Mouse (Mus musculus) large intestine, adult 2 months (tissue): ENCODE measurements around the gene Cbx2. TPM values are rescaled to one million over a fixed set of nuclear protein-coding genes. Genes with fewer than 3 reads are reported as not detected.

Source experiments
- DNase-seq: peaks from one replicate; pipeline ENCODE4 v3.0.0-alpha.2; 2012; ENCODE audit warnings: low read depth, low spot score
- WGBS: fragments of 180-500 bp; shearing (Covaris S2); methylation state at CpG from one replicate; pipeline ENCODE4 v1.1.7; 2018; 5-methylcytosine and 5-hydroxymethylcytosine counted together
- polyA plus RNA-seq: library from polyadenylated mRNA; depleted of rRNA; stranded (reverse); fragments of >200 nt; gene quantifications from 2 replicates; pipeline ENCODE4 v1.2.3, GENCODE M21; 2012

Gene Cbx2
- polyA plus RNA-seq, 1 experiment = 3.5 TPM

DNA sequence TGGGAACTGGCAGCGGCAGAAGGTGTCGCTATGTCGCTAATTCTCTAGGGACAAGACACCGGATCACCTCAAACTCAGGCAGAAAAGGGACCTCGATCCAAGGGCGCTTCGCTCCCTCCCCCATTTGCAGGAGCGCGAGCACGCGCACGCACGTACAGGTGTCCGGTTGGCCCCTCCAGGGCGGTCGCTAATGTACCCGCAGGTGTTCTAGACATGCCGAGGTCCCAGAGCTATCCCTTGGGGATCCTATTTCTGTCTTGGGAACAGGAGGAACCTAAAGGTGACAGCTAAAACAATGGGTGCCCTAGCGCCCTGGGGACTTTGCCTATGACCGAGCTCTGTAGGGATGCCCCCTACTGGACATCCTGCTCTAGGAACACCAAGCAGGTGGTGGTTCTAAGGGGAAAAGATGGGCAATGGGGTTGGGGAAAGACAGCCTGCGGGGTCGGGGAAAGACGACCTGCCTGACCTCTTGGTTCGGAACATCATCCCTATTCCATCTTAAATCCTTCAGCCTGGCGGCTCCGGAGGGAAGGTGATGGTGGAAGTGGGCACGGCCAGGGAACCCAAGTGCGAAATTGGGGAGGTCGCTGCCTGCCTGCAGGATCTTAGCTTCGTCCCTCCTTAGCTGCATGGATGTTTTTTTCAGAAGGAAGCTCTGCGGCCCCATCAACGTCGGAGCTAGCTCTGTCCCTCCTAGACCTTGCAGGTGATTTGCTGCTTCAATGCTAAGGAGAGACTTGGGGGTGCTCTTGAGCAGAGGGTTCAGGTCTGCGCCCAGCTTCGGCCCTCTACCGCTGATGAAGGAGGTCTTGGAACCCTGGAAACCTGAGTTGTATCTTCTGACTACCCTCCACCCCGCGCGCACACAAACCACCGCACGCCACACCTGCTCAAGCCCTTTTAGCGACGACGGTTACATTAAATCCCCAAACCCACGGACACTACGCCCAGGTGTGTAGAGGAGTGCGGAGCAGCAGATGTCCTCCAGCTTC, 31.9 kb downstream of the Cbx2 start:
- WGBS = 4% methylated on average over 47 of the region's 47 CpGs
- DNase-seq = no peak

GRCm38 (mm10) chr11:119055571-119056131, 32.9 kb downstream of the Cbx2 start:
- no peak for DNase-seq
- 1% methylated on average over 32 of the region's 32 CpGs for WGBS

GRCm38 (mm10) chr11:119056301-119057211, 33.8 kb downstream of the Cbx2 start:
- WGBS = 1% methylated on average over 64 of the region's 65 CpGs
- no peak for DNase-seq

DNA sequence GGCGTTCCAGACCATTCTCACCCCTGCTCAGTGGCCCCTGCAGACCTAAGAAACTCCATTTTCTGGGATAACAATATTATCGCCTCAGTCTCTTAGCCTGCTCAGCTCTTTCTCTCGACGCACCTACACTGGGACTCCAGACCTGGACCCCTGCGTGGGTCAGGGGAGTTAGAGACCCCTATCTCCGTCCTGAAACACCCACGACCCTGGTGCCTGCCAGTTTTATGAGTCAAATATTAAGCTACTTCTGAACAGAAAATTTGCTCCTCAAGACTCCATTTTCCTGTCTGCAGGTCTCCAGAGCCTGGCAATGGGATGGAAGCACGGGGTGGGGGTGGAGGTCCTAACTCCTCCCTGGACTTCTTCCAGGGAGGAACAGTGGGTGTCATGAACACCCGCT, 34.5 kb downstream of the Cbx2 start:
- 16% methylated on average over 9 of the region's 9 CpGs for WGBS

GRCm38 (mm10) chr11:119058041-119058995, 35.6 kb downstream of the Cbx2 start:
- DNase-seq = no peak
- WGBS = 2% methylated on average over 58 of the region's 58 CpGs

More for the DNA sequence above, 34.5 kb downstream of the Cbx2 start:
- no peak for DNase-seq

DNA sequence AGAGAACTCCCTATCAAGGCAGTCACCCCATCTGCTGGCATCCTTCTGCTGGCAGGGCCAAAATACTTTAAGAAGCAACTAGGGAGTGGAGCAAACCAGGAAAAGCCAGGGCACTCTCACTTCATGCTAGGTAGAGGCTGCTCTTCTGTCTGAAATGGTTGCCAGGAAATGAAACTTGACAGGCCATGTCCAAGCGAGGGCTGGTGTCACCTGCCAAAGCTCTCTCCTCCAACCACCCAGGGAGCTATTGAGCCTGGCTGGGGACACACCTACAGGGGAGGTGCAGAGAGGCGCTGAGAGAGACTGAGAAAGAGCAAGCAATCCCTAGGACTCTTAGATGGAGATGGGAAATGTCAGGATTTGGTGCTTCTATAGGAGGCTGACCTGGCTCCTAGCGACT, 36.5 kb downstream of the Cbx2 start:
- DNase-seq = no peak
- 29% methylated on average over 3 of the region's 3 CpGs for WGBS

DNA sequence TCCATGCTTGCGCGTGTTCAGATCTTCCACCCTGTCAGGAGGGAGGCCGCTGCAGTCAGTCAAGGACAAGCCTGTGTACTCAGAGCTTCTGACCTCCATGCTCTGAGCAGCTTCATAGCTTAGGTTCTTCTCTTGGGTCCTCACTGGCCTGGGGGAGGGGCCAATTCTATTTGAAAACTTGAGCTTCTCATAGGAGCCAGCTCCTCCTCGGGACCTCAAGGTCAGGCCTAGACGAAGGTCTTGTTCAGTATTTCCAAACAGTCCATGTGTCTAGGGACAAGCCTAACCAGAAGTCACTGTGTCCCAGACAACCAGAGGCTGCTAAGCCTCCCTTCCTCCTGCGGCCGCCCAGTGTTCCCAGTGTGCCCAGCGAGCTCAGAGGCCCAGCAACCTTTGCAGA, 44.1 kb downstream of the Cbx2 start:
- no peak for DNase-seq
- WGBS = 85% methylated on average over 8 of the region's 8 CpGs

DNA sequence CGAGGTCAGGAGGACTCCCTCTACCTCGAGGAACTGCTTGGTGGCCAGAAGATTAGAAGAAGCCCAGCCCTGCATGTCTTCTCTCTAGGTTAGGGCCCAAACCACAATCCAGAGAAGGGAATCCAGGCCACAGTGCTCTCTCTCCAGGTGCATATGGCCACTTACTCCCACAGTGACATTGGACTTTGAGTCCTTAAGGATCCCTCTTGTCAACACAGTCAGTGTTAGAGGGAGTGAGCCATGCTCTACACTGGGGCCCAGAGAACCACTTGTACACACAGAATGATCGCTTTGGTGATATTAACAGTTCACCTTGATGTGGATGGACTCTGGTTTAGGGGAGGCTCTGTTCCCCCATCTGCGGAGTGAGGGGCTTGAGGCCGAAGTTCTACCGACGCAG, 49.5 kb downstream of the Cbx2 start:
- no peak for DNase-seq
- 59% methylated on average over 7 of the region's 7 CpGs for WGBS

- WGBS = 75% methylated on average over 6 of the region's 6 CpGs
- no peak for DNase-seq
These were observed 50.2 kb downstream of the Cbx2 start for GRCm38 (mm10) chr11:119072986-119073385.

GRCm38 (mm10) chr11:119073876-119074433, 51.2 kb downstream of the Cbx2 start:
- no peak for DNase-seq
- WGBS = 63% methylated on average over 6 of the region's 6 CpGs

DNA sequence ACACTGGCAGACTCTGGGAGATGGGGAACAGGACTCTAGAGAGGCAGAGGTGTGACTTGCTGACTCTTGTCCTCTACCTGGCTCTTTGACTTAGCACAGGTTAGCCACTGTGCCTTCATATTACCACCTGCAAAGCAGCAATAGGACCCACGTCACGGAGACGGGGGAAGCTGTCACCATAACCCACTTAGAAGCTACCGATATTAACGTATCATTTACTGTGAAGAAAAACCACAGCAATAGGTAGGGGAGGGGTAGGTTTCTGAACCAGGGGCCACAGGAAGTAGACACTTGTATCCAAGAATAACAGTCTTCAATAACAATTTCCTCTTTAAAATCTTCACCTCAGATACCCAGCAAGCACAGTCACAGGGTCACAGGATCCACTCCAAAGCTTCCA, 53.0 kb downstream of the Cbx2 start:
- DNase-seq = no peak
- WGBS = 87% methylated on average over 5 of the region's 5 CpGs

DNA sequence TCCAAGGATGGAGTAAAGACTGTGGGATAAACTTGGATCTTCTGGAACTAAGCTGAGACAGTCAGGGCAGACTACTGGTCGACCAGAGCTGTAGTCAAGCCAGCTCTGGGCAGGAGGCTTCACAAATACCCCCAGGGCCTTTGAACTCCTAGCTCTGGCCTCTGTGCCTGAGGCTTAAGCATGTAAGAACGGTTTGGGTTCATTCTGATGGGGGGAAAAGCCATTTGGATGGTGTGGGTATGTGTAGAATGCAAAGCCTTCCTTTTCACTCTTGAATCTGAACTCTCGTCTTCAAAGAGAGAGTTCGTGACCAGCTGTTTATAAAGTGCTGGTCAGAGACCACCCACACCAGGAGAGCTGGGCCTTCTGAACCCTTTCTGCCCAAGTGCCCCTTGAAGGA, 55.0 kb downstream of the Cbx2 start:
- no peak for DNase-seq
- WGBS = 92% methylated on average over 4 of the region's 4 CpGs

DNA sequence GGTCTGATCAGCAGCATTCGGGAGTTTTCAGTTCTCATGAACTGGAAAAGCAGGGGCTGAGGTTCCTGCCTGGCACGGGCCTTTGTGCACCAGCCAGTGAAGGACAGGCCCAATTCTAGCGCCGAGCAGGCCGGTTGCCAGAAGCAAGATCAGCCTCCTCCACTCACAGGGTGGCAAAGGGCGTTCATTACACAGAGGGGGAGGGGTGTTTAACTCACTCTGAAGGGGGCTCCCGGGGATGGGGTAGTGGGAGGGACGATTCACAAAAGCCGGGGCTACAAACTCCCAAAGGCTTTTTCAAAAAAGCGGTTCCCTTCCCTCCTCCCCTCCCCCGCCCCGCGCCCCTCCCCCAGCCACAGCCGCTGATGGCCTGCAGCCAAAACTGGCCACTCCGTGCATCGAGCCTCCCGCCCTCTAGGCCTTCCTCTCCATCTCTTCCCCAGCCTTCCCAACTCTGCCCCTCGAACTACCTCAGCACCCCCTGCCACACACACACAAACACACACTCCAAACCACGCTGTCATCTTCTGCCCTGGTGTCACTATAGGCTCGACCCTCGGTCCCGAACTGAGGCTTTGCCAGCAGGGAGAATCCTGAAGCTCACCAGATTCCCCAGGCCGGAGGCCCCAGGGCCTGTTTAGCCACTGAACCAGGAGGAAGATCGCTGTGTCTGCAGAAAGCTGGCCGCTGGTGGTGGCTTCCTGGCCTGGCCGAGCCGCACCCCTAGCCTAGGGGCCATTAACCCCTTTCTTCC, 56.1 kb downstream of the Cbx2 start:
- DNase-seq = no peak
- 10% methylated on average over 25 of the region's 27 CpGs for WGBS

DNA sequence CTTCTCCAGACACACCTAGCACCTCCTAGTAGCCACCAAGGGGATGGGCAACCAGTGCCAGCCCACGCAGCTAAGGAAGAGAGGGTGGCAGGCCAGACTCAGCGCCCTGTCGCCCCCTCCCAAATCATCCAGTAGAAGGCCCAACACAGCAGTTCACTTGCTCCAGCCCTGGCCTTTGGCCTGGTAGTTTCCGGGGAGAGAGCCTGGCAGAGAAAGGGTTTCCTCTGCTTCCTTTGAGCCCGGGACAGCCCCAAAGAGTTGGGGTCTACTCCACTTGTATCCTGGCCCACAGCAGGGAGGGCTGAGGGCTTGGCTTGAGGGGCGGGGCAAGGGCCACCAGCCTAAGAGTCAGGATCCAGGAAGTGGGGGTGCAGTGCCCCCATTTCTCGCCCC, 56.7 kb downstream of the Cbx2 start:
- DNase-seq = no peak
- 62% methylated on average over 7 of the region's 7 CpGs for WGBS

- DNase-seq = no peak
- 88% methylated on average over 33 of the region's 33 CpGs for WGBS
These were observed 57.8 kb downstream of the Cbx2 start for GRCm38 (mm10) chr11:119080461-119081147.
